In genomic region chr12:86001120-86001655, GRCm38 (mm10) we compare ENCODE assay signal across 8 mouse cellular contexts.
DNase-seq lines count a peak whose midpoint lies in the region; ATAC-seq and TF ChIP-seq lines count a peak whose summit lies in the region.

No protein-coding gene starts in this region.

- H3K4me3 ChIP-seq in gastrocnemius, adult 2 months, result no peak overlapping the region

- H3K27ac ChIP-seq in gastrocnemius, adult 2 months, result peak overlapping the region; percentile 67

- no peak for ATAC-seq in megakaryocyte progenitor cell, adult 5-6 weeks (replicated peaks; ENCODE audit: poor library complexity)

- intact Hi-C loops in gastrocnemius, adult 2 months (cut with DNase I), result loop anchor here (5.0 kb wide), 1 partner anchor 39 kb away; no protein-coding TSS in a partner anchor

- no peak for DNase-seq in gastrocnemius, adult 2 months
- DNase-seq in gastrocnemius, postnatal 25 days, result no peak
- DNase-seq in ovary, adult 18-20 months (ENCODE audit: low spot score), result peak; percentile 25
- DNase-seq in ovary, postnatal 14 days (ENCODE audit: low spot score), result no peak
- peak; percentile 54 to 68 for DNase-seq in left cerebral cortex, adult 9 months (ENCODE audit: low spot score in 2 of 2)
- DNase-seq in telencephalon, adult 2 months (ENCODE audit: low read depth, low spot score), result peak; percentile 85
- DNase-seq in layer of hippocampus, postnatal 36 days, result no peak

- TF ChIP-seq CTCF in gastrocnemius, adult 2 months (IDR thresholded peaks at IDR 0.05), result no peak

Comparison
In these comparisons a context has a peak if more than half of its experiments do, and no peak if none do; other contexts are left out.
1. DNase-seq: peak in ovary, adult 18-20 months (single experiment), left cerebral cortex, adult 9 months (2 of 2) and telencephalon, adult 2 months (single experiment); none in gastrocnemius, adult 2 months (single experiment), gastrocnemius, postnatal 25 days (single experiment), ovary, postnatal 14 days (single experiment) and layer of hippocampus, postnatal 36 days (0 of 2).